Mouse (Mus musculus) intestine, embryonic 16.5 days (tissue): ENCODE data around the gene Dnase1l3. TPM values are rescaled to one million over a fixed set of nuclear protein-coding genes. Genes with fewer than 3 reads are reported as not detected.
A peak's percentile ranks its signal among the peaks of the same experiment; 100 is the strongest.

Source experiments
- ATAC-seq: fragments of 200-750 bp; cut with Nextera tagmentation; 2 replicates; pipeline ENCODE4 v1.8.0; 2017; ENCODE audit warnings: moderate TSS enrichment, moderate library complexity
- H3K27ac ChIP-seq: fragments of 300-500 bp; sonication (generic); 2 replicates; pipeline ENCODE4 v1.5.1; 2014; ENCODE audit warnings: mild to moderate bottlenecking, low read length
- H3K27me3 ChIP-seq: fragments of 300-500 bp; sonication (generic); replicated peaks from 2 replicates; pipeline ENCODE4 v1.6.1; 2014; ENCODE audit warnings: low read length, control low read depth, mixed read lengths; ENCODE audit not compliant: control insufficient read depth, insufficient read depth
- H3K36me3 ChIP-seq: fragments of 300-500 bp; sonication (generic); 2 replicates; pipeline ENCODE4 v1.6.1; 2014; ENCODE audit warnings: low read length, control low read depth; ENCODE audit not compliant: control insufficient read depth, insufficient read depth
- H3K4me1 ChIP-seq: fragments of 300-500 bp; sonication (generic); 2 replicates; pipeline ENCODE4 v1.6.1; 2014; ENCODE audit warnings: low read length, control low read depth, mixed read lengths; ENCODE audit not compliant: control insufficient read depth, insufficient read depth
- H3K4me2 ChIP-seq: fragments of 300-500 bp; sonication (generic); 2 replicates; pipeline ENCODE4 v1.6.1; 2014; ENCODE audit warnings: low read depth, low read length, control low read depth
- H3K4me3 ChIP-seq: fragments of 300-500 bp; sonication (generic); 2 replicates; pipeline ENCODE4 v1.5.1; 2014; ENCODE audit warnings: mild to moderate bottlenecking, low read length
- H3K9ac ChIP-seq: fragments of 300-500 bp; sonication (generic); 2 replicates; pipeline ENCODE4 v1.6.1; 2014; ENCODE audit warnings: low read depth, low read length
- H3K9me3 ChIP-seq: fragments of 300-500 bp; sonication (generic); 2 replicates; pipeline ENCODE4 v1.6.1; 2016; ENCODE audit warnings: low read length, control low read depth; ENCODE audit not compliant: control insufficient read depth
- WGBS: fragments of 180-500 bp; shearing (Covaris S2); extraction: QIAGEN DNeasy Blood & Tissue Kit; methylation state at CpG from one replicate; pipeline ENCODE4 v1.1.7; 2014; 5-methylcytosine and 5-hydroxymethylcytosine counted together
- polyA plus RNA-seq: library from polyadenylated mRNA; unstranded; fragments of >200 nt; fragmentation: Nextera tagmentation; extraction: Ambion mirVana; gene quantifications from 2 replicates; pipeline ENCODE4 v1.2.1, GENCODE M21; 2015

Gene Dnase1l3
- 1.7 and 1.9 TPM in 2 replicates for polyA plus RNA-seq

DNA sequence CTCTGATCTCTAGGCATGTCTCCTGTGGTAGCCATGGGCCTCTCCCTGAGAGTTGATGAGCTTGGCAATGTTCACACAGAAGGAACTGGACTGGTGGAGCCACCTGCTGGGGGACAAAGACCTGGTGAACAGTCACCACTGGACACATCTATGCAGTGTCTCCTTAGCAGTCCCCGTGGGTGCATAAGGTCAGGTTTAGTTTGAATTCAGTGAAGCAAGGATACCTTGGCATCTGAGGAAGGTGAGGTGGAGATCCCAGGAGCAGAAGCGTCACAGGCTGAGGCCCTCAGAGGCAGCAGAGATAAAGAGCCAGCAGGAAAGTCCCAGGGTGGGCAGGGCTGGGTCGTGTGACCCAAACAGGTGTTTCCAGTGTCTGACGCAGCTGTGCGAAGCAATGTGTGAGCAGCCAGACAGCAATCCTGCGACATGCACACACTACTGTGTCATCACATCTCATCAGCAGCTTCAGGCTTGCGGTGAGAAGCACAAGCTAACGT, at the start of gene Dnase1l3:
Dnase1l3 (minus strand) TSS at position 303 of the 497 bp plus-strand sequence.
- H3K4me1 ChIP-seq: 0 out of 2 replicates have a peak, but pooled peaks cover 3% of the 10 kb centered on the region
- no peak within 1 kb of the TSS for H3K4me2 ChIP-seq
- no peaks in the 10 kb centered on the region for H3K9me3 ChIP-seq
- WGBS: 59% methylated on average over 8 of the region's 8 CpGs
- H3K9ac ChIP-seq: no peak within 1 kb of the TSS
- H3K36me3 ChIP-seq: no peaks in the 10 kb centered on the region
- no peak within 1 kb of the TSS for H3K27ac ChIP-seq
- peak; percentile 64 for ATAC-seq
- H3K27me3 ChIP-seq: no peaks in the 10 kb centered on the region
- H3K4me3 ChIP-seq: no peak within 1 kb of the TSS

DNA sequence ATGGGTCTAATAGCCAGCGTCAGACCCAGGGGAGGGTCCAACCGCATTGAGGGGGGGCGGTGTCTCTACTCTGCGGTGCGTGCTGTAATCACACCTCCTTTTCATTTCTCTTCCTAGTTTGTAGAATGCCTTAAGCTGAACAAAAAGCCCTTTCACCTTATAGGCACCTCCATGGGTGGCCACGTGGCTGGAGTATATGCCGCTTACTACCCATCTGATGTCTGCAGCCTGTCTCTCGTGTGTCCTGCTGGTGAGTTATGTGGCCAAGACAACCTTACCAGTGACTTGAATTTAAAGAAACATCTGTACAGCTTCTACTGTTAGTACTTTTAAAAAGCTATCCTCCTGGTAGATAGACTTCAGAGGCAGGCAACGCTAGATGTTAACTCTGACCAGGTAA, 48.2 kb upstream of the Dnase1l3 start:
- H3K4me3 ChIP-seq: no peak overlapping the region
- no peaks in the 10 kb centered on the region for H3K27me3 ChIP-seq
- H3K36me3 ChIP-seq: no peaks in the 10 kb centered on the region
- no peak overlapping the region for H3K27ac ChIP-seq
- ATAC-seq: no peak
- H3K9ac ChIP-seq: no peak overlapping the region
- WGBS: 93% methylated on average over 9 of the region's 9 CpGs
- H3K4me1 ChIP-seq: no peaks in the 10 kb centered on the region
- H3K9me3 ChIP-seq: no peaks in the 10 kb centered on the region
- no peak overlapping the region for H3K4me2 ChIP-seq

DNA sequence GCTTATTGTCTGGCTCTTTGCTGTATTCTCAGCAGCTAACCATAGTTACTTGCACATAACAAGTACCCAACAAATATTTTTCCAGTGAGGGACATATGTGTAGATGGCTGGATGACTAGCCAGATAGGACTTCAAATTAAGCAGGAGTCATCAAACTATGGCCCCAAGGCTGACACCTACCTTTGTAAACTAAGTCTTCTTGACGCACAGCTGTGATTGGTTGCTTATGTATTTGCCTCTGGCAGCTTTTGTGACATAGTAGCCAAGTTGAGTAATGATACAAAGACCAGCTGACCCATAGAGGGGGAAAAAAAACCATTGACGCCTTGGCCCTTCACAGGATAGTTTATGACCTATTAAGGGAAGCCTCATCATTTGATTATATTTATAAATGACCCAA, 47.7 kb upstream of the Dnase1l3 start:
- no peak overlapping the region for H3K4me3 ChIP-seq
- no peak overlapping the region for H3K9ac ChIP-seq
- H3K27ac ChIP-seq: no peak overlapping the region
- no peaks in the 10 kb centered on the region for H3K4me1 ChIP-seq
- no peak for ATAC-seq
- no peak overlapping the region for H3K4me2 ChIP-seq
- H3K27me3 ChIP-seq: no peaks in the 10 kb centered on the region
- 78% methylated on average over 2 of the region's 2 CpGs for WGBS
- H3K36me3 ChIP-seq: no peaks in the 10 kb centered on the region
- no peaks in the 10 kb centered on the region for H3K9me3 ChIP-seq

DNA sequence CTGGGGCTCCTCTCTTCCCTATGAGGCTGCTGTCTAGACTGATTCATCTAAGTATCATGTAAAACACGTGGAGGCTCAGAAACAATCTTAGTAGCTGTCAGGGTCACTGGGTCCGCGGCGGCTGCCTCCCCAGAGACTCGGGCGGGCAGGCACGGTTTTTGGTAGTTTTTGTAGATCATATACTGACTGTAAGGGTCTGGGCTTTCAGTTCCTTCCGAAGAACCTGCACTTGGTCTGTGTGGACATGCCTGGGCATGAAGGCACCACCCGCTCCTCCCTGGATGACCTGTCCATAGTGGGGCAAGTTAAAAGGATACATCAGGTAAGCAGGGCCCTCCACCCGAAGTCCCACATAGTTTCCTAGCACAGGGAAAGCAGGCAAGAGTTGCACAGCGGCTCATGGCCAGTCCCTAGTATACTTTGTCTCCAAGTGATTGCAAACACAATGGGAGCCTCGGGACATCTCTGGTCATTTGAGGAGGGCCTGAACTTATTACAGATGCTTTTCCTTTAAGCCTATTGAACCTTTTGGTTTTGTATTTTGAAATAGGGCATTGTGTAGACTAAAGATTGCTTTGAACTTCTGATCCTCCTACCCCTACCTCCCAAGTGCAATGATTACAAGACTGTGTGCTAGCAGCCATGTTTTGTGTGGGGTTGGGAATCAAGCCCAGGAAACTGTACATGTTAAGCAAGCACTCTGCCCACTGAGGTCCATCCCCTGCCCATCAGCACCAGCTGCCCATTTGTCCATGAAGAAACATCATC, 46.7 kb upstream of the Dnase1l3 start:
- 86% methylated on average over 12 of the region's 12 CpGs for WGBS
- no peak for ATAC-seq

DNA sequence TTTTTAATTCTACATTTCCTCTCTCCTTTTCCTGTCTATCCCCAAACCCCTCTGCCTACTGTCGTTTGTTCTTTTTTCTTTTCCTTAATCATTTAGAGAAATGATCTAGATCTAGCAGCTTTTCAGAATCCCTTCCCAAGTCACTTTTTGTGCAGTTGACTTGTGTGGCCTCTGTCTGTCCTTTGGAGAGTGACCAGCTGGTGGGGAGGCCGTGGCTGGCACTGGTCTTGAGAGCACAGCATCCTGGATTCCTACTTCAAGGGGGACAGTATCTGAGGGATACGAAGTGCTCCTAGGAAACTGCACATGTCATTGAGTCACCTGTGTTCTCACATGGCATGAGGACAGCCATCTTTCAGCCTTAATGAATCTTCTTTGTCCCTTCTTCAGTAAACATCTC, 45.8 kb upstream of the Dnase1l3 start:
- Histone ChIP-seq H3K27me3 (no peaks in the 10 kb centered on the region), H3K4me2 (no peak overlapping the region), H3K36me3 (no peaks in the 10 kb centered on the region), H3K27ac (no peak overlapping the region), H3K9me3 (no peaks in the 10 kb centered on the region), H3K9ac (no peak overlapping the region), H3K4me3 (no peak overlapping the region), H3K4me1 (no peaks in the 10 kb centered on the region)
- ATAC-seq: no peak
- 76% methylated on average over 3 of the region's 3 CpGs for WGBS

More for the DNA sequence above, 46.7 kb upstream of the Dnase1l3 start:
- Histone ChIP-seq H3K9me3 (no peaks in the 10 kb centered on the region), H3K36me3 (no peaks in the 10 kb centered on the region), H3K4me1 (no peaks in the 10 kb centered on the region), H3K4me2 (no peak overlapping the region), H3K27me3 (no peaks in the 10 kb centered on the region), H3K4me3 (no peak overlapping the region), H3K9ac (no peak overlapping the region), H3K27ac (no peak overlapping the region)

DNA sequence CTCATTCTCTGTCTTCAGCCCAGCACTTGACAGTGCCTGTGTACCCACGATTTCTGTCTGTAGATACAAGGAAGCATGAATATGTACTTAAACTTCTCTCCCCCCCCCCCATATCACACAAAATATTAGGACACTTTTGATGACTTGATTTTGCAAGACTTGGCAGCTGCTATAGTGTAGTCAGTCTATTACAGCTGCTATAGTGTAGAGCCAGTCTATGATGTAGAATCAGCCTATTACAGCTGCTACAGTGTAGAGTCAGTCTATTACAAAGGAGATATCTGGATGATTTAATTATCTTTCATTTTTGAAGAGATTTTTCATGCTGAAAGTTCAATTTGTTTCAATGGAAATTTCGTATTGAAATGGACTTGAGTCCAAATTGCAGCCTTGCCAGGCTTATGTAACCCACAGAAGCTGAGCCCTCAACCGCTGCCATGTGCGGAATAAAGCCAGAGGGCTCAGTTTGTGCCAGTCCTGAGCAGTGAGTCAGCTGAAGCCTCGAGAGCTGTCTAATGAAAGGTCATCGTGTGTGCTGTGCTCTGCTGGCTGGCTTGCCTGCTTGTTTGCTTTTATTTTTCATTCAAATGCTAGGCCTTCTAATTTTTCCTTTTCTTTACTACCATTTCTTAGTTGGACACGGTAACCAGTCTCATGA, 44.5 kb upstream of the Dnase1l3 start:
- Histone ChIP-seq H3K9me3 (no peaks in the 10 kb centered on the region), H3K4me2 (no peak overlapping the region), H3K4me3 (no peak overlapping the region), H3K36me3 (no peaks in the 10 kb centered on the region), H3K27ac (no peak overlapping the region), H3K27me3 (no peaks in the 10 kb centered on the region), H3K9ac (no peak overlapping the region), H3K4me1 (no peaks in the 10 kb centered on the region)
- ATAC-seq: no peak
- WGBS: 81% methylated on average over 7 of the region's 7 CpGs

DNA sequence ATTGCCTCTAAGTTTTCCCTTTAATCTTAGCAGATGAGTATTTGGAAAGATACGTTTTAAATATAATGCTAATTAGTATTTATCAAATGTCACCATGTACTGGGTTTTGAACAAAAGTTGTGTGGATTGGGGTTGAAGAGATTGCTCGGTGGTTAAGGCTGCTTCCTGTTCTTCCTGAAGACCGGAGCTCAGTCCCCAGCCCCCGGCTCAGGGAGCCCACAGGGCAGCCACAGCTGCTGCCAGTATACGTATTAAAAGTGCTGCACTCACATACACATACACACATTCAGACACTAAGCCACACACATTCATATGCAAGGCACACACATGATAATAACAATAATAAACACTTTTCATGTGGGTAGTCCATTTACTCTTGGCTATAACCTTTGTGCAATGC, 43.8 kb upstream of the Dnase1l3 start:
- no peak for ATAC-seq
- WGBS: 72% methylated on average over 5 of the region's 5 CpGs
- Histone ChIP-seq H3K27me3 (no peaks in the 10 kb centered on the region), H3K4me1 (no peaks in the 10 kb centered on the region), H3K36me3 (no peaks in the 10 kb centered on the region), H3K4me2 (no peak overlapping the region), H3K4me3 (no peak overlapping the region), H3K27ac (no peak overlapping the region), H3K9me3 (no peaks in the 10 kb centered on the region), H3K9ac (no peak overlapping the region)

DNA sequence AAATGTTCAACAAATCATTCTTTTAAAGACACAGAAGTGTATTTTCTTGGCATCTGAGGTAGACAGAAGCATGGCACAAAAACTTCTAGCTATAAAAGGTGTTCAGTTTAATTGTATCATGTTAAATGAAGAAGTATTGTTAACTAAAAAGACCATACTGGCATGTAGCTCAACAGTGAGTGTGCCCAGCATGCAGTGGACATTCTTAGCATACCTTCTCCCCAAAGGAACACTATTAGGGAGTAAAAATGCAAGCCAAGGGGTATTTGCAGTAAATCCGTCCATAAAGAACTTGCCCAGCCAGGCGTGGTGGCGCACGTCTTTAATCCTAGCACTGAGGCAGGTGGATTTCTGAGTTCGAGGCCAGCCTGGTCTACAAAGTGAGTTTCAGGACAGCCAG, 42.0 kb upstream of the Dnase1l3 start:
- Histone ChIP-seq H3K4me2 (no peak overlapping the region), H3K27me3 (no peaks in the 10 kb centered on the region), H3K9me3 (no peaks in the 10 kb centered on the region), H3K4me3 (no peak overlapping the region), H3K27ac (no peak overlapping the region), H3K36me3 (no peaks in the 10 kb centered on the region), H3K9ac (no peak overlapping the region), H3K4me1 (no peaks in the 10 kb centered on the region)
- WGBS: 85% methylated on average over 5 of the region's 5 CpGs
- ATAC-seq: no peak

DNA sequence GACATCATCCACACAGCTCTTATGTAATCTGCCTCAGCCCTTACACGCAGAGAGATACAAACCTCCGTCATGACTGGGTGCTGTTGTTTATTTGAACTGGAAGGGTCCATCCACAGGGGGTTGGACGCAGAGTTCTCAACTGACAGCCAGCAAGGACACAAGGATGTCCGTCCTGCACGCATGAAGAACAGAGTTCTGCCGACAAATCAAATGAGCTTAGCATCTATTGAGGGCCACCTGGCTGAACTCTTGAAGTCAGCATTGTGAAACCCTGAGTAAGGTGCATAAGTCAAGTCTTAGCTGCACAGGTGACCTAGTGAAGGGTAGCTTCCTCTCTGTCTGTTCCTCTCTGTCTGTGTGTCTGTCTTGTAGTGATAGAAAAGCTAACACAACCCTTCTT, 41.6 kb upstream of the Dnase1l3 start:
- ATAC-seq: no peak
- H3K4me3 ChIP-seq: no peak overlapping the region
- no peaks in the 10 kb centered on the region for H3K4me1 ChIP-seq
- no peak overlapping the region for H3K27ac ChIP-seq
- no peak overlapping the region for H3K4me2 ChIP-seq
- H3K27me3 ChIP-seq: no peaks in the 10 kb centered on the region
- H3K9me3 ChIP-seq: no peaks in the 10 kb centered on the region
- 84% methylated on average over 6 of the region's 6 CpGs for WGBS
- no peaks in the 10 kb centered on the region for H3K36me3 ChIP-seq
- no peak overlapping the region for H3K9ac ChIP-seq
